Mouse (Mus musculus) MEL (cell line): Measurements from ENCODE around the gene Aatk. TPM values are rescaled to one million over a fixed set of nuclear protein-coding genes. Genes with fewer than 3 reads are reported as not detected.
A peak's percentile ranks its signal among the peaks of the same experiment; 100 is the strongest.

Experiments
- DNase-seq: peaks from one replicate; pipeline ENCODE4 v3.0.0; 2011; ENCODE audit warnings: low read depth, low spot score
- H3K27ac ChIP-seq: 2 replicates; pipeline ENCODE4 v1.5.1; 2012; ENCODE audit warnings: low read depth, mild to moderate bottlenecking, control low read depth, low read length, moderate library complexity; ENCODE audit not compliant: control insufficient read depth
- H3K27me3 ChIP-seq, 2 experiments: fragments of 150-350 bp in 1 of 2; sonication (generic) in 1 of 2; 2 replicates each; pipeline ENCODE4 v1.6.1; 2012; ENCODE audit warnings: low read length in 2 of 2, mild to moderate bottlenecking in 2 of 2, improper control_type of control experiment in 1 of 2, moderate library complexity in 1 of 2; ENCODE audit not compliant: insufficient read depth in 2 of 2, control insufficient read depth in 1 of 2
- H3K36me3 ChIP-seq, 2 experiments: 2 replicates each; pipeline ENCODE4 v1.6.1; 2012 to 2014; ENCODE audit warnings: low read length in 2 of 2, improper control_type of control experiment in 1 of 2, inconsistent platforms in 1 of 2, mild to moderate bottlenecking in 1 of 2; ENCODE audit not compliant: insufficient read depth in 2 of 2, control insufficient read depth in 1 of 2
- H3K4me1 ChIP-seq, 2 experiments: fragments of 150-350 bp in 1 of 2; sonication (generic) in 1 of 2; 2 replicates each; pipeline ENCODE4 v1.6.1; 2012; ENCODE audit warnings: low read length in 2 of 2, improper control_type of control experiment in 1 of 2, mild to moderate bottlenecking in 1 of 2; ENCODE audit not compliant: insufficient read depth in 2 of 2, control insufficient read depth in 1 of 2
- H3K4me3 ChIP-seq, 2 experiments: fragments of 150-350 bp in 1 of 2; sonication (generic) in 1 of 2; 2 replicates each; pipeline ENCODE4 v1.5.1; 2012; ENCODE audit warnings: low read depth in 2 of 2, low read length in 2 of 2, mild to moderate bottlenecking in 2 of 2, moderate library complexity in 2 of 2, control low read depth in 1 of 2, improper control_type of control experiment in 1 of 2; ENCODE audit not compliant: control insufficient read depth in 1 of 2, insufficient read depth in 1 of 2
- H3K79me2 ChIP-seq: 2 replicates; pipeline ENCODE4 v1.6.1; 2012; ENCODE audit warnings: mild to moderate bottlenecking, low read length, moderate library complexity; ENCODE audit not compliant: control insufficient read depth, poor library complexity, insufficient read depth
- H3K9ac ChIP-seq: 2 replicates; pipeline ENCODE4 v1.6.1; 2012; ENCODE audit warnings: low read depth, mild to moderate bottlenecking, control low read depth, low read length, moderate library complexity; ENCODE audit not compliant: control insufficient read depth, poor library complexity, severe bottlenecking
- H3K9me3 ChIP-seq: fragments of 150-350 bp; sonication (generic); replicated peaks from 2 replicates; pipeline ENCODE4 v1.6.1; 2012; ENCODE audit warnings: mild to moderate bottlenecking, low read length, improper control_type of control experiment, moderate library complexity; ENCODE audit not compliant: insufficient read depth
- BHLHE40 ChIP-seq: IDR thresholded peaks from 2 replicates; pipeline ENCODE4 v1.6.1; 2012; ENCODE audit warnings: low read depth, mild to moderate bottlenecking, inconsistent platforms, low read length, improper control_type of control experiment, borderline replicate concordance
- CTCF ChIP-seq, 3 experiments: IDR thresholded peaks in 2 of 3; conservative IDR thresholded peaks in 1 of 3; 2 replicates each; pipeline ENCODE4 v1.5.1; 2011 to 2012; ENCODE audit warnings: low read length in 3 of 3, low read depth in 2 of 3, mild to moderate bottlenecking in 2 of 3, improper control_type of control experiment in 1 of 3, inconsistent platforms in 1 of 3, mixed read lengths in 1 of 3, moderate library complexity in 1 of 3; ENCODE audit not compliant: control insufficient read depth in 1 of 3, insufficient read depth in 1 of 3, poor library complexity in 1 of 3, severe bottlenecking in 1 of 3
- ELF1 ChIP-seq: IDR thresholded peaks from 2 replicates; pipeline ENCODE4 v1.6.1; 2014; ENCODE audit warnings: low read depth, mild to moderate bottlenecking, inconsistent platforms, low read length, improper control_type of control experiment, moderate library complexity
- ETS1 ChIP-seq: IDR thresholded peaks from 2 replicates; pipeline ENCODE4 v1.6.1; 2012; ENCODE audit warnings: low read depth, mild to moderate bottlenecking, inconsistent platforms, low read length, improper control_type of control experiment, moderate library complexity
- GABPA ChIP-seq: IDR thresholded peaks from 2 replicates; pipeline ENCODE4 v1.6.1; 2012; ENCODE audit warnings: low read depth, mild to moderate bottlenecking, inconsistent platforms, low read length, improper control_type of control experiment, moderate library complexity
- GATA1 ChIP-seq: IDR thresholded peaks from 2 replicates; pipeline ENCODE4 v1.6.1; 2011; ENCODE audit warnings: low read depth, low read length, improper control_type of control experiment
- MXI1 ChIP-seq: IDR thresholded peaks from 2 replicates; pipeline ENCODE4 v1.6.1; 2011; ENCODE audit warnings: mild to moderate bottlenecking, low read depth, low read length, improper control_type of control experiment
- POLR2AphosphoS5 ChIP-seq: IDR thresholded peaks from 2 replicates; pipeline ENCODE4 v1.6.1; 2012; ENCODE audit warnings: low read depth, borderline replicate concordance, mild to moderate bottlenecking, inconsistent platforms, low read length, moderate library complexity, mixed read lengths
- RAD21 ChIP-seq: IDR thresholded peaks from 2 replicates; pipeline ENCODE4 v1.6.1; 2011; ENCODE audit warnings: mild to moderate bottlenecking, low read depth, low read length, improper control_type of control experiment
- RCOR1 ChIP-seq: IDR thresholded peaks from 2 replicates; pipeline ENCODE4 v1.6.1; 2012; ENCODE audit warnings: low read depth, mild to moderate bottlenecking, inconsistent platforms, low read length, improper control_type of control experiment
- SMC3 ChIP-seq: IDR thresholded peaks from 2 replicates; pipeline ENCODE4 v1.6.1; 2011; ENCODE audit warnings: low read depth, low read length, improper control_type of control experiment
- TCF12 ChIP-seq: IDR thresholded peaks from 2 replicates; pipeline ENCODE4 v1.6.1; 2014; ENCODE audit warnings: low read depth, mild to moderate bottlenecking, inconsistent platforms, low read length, improper control_type of control experiment, moderate library complexity
- USF2 ChIP-seq, 2 experiments: IDR thresholded peaks; 2 replicates each; pipeline ENCODE4 v1.6.1; 2011 to 2012; ENCODE audit warnings: improper control_type of control experiment in 2 of 2, low read length in 2 of 2, borderline replicate concordance in 1 of 2, inconsistent platforms in 1 of 2, low read depth in 1 of 2, mild to moderate bottlenecking in 1 of 2; ENCODE audit not compliant: insufficient read depth in 1 of 2
- ZC3H11A ChIP-seq: IDR thresholded peaks from 2 replicates; pipeline ENCODE4 v1.6.1; 2012; ENCODE audit warnings: low read depth, mild to moderate bottlenecking, inconsistent platforms, low read length, improper control_type of control experiment
- ZKSCAN1 ChIP-seq: IDR thresholded peaks from 2 replicates; pipeline ENCODE4 v1.6.1; 2012; ENCODE audit warnings: low read depth, mild to moderate bottlenecking, inconsistent platforms, low read length, improper control_type of control experiment, moderate library complexity
- polyA plus RNA-seq, 2 experiments: library from polyadenylated mRNA; stranded (reverse) in 1 of 2; unstranded in 1 of 2; fragments of >175 nt in 1 of 2; fragments of >200 nt in 1 of 2; gene quantifications; 2 replicates each; pipeline versions ENCODE4 v1.2.1 to v1.2.4; 2012; ENCODE audit warnings: low replicate concordance in 2 of 2, low read depth in 1 of 2; ENCODE audit not compliant: insufficient read length in 2 of 2, insufficient read depth in 1 of 2, missing spikeins in 1 of 2
- total RNA-seq: library from RNA; depleted of rRNA; stranded (reverse); fragments of 300-350 nt; gene quantifications from 2 replicates; pipeline ENCODE4 v1.2.3, GENCODE M21; 2012

Aatk gene
- total and polyA plus RNA-seq, 3 experiments, result 0.04 TPM; not detected in 2

GRCm38 (mm10) chr11:120014758-120015157, 32.2 kb downstream of the Aatk start:
- no peaks in the 10 kb centered on the region for H3K9me3 ChIP-seq
- H3K4me1 ChIP-seq, result no peaks in the 10 kb centered on the region
- no peak for DNase-seq
- TF ChIP-seq POLR2AphosphoS5 (no peak), RCOR1 (no peak), ZKSCAN1 (no peak), MXI1 (no peak), GABPA (no peak), ELF1 (no peak), USF2 (IDR thresholded peaks at IDR 0.05; ENCODE audit: borderline replicate concordance in 1 of 2, insufficient read depth in 1 of 2, low read depth in 1 of 2, low read length in 2 of 2) (no peak), ZC3H11A (no peak), BHLHE40 (no peak), GATA1 (no peak), TCF12 (no peak)
- no peak overlapping the region for H3K4me3 ChIP-seq
- no peaks in the 10 kb centered on the region for H3K79me2 ChIP-seq
- no peak overlapping the region for H3K27ac ChIP-seq
- no peak overlapping the region for H3K9ac ChIP-seq
- H3K36me3 ChIP-seq, result no peaks in the 10 kb centered on the region
- no peaks in the 10 kb centered on the region; a peak in 2 of 4 replicates for H3K27me3 ChIP-seq

DNA sequence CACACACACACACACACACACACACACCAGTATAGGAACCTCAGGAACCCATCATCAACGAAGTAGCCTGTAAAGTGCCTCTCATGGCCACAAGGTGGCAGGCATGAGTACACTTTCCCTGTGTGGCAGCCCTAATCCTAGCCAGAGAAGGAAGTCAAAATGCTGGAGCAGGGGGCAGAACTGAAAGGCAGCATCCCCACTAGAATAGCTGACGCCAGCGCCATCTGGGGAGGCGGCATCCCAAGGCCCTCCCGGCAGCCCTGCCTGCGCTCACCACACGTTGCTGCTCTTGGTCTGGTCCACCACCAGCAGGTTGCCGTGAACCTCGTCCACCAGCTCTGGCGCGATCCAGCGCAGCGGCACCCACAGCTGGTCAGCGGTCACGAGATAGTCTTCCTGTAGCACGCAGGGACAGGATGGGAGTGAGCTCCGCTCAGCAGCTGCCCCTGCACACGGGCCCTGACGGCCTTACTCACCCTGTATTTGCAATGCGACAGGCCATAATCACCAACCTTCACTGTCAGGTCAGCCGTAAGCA, 33.7 kb downstream of the Aatk start:
- Histone ChIP-seq H3K79me2 (no peaks in the 10 kb centered on the region), H3K36me3 (no peaks in the 10 kb centered on the region), H3K4me3 (no peak overlapping the region), H3K27me3 (no peaks in the 10 kb centered on the region; a peak in 2 of 4 replicates)
- peak; percentile 89 for DNase-seq
- TF ChIP-seq ETS1 (no peak), CTCF (IDR thresholded peaks at IDR 0.05 in 2 of 3, conservative IDR thresholded peaks at IDR 0.05 in 1 of 3; ENCODE audit: control insufficient read depth in 1 of 3, insufficient read depth in 1 of 3, low read depth in 2 of 3, low read length in 3 of 3, poor library complexity in 1 of 3, severe bottlenecking in 1 of 3) (peak; percentile 81 to 92 (median 91)), RAD21 (peak; percentile 82), SMC3 (peak; percentile 98), ZC3H11A (peak; percentile 77)
- TF ChIP-seq, all 39 proteins: peak for 4
- Histone ChIP-seq H3K9ac (no peak overlapping the region), H3K9me3 (no peaks in the 10 kb centered on the region), H3K27ac (no peak overlapping the region), H3K4me1 (no peaks in the 10 kb centered on the region)
